Mouse (Mus musculus) adrenal gland, adult 2 months (tissue): Measurements from ENCODE around the gene Smoc1. TPM values are rescaled to one million over a fixed set of nuclear protein-coding genes. Genes with fewer than 3 reads are reported as not detected.
A peak's percentile ranks its signal among the peaks of the same experiment; 100 is the strongest.

Experiments
- DNase-seq: peaks from one replicate; pipeline ENCODE4 v3.0.0; 2021
- polyA plus RNA-seq: library from polyadenylated mRNA; depleted of rRNA; stranded (reverse); fragments of >200 nt; gene quantifications from 2 replicates; pipeline ENCODE4 v1.2.3, GENCODE M21; 2012
- total RNA-seq, 2 experiments: library from RNA; stranded (reverse); gene quantifications; 2 replicates each; pipeline ENCODE4 v1.2.3; 2021

The Smoc1 gene
- total and polyA plus RNA-seq, 3 experiments, result 159 to 305 (median 164) TPM

DNA sequence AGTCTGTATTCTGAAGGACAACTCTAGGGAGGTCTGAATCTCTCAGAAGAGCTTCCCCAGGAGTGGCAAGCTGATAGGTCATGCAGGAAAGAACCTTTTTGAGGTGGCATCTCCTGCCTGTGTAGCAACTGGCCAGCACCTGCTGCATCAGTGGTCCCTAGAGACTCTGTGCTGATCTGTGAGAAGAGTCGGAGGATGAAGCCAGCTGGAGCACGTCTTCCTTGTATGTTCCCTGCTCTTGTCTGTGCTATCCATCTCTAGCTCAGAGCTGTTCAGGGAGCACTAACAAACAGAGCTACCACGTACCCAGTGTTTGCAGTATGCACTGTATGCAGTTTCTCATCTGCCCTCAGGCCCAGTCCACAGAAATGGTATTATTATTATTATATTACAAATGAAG lies 54.4 kb downstream of the Smoc1 start:
- no peak for DNase-seq

DNA sequence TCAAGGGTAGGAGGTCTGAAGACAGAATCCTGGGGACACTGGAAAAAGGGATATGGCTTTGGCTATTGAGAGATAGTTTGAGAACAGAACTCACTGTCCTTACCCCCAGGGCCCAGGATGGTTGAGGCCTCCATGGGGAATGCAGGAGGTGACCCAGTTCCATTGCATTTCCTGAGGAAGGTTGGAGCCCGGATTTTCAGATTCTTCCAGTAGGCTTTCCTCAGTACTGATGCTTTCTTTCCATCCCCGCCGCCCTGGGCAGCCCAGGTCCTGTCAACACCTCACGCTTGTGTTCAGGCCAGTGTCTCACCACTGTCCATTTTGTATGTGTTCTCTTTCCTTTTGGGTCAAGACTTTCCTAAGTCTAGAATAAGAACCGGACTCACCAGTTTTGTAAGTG lies 56.5 kb downstream of the Smoc1 start:
- no peak for DNase-seq

DNA sequence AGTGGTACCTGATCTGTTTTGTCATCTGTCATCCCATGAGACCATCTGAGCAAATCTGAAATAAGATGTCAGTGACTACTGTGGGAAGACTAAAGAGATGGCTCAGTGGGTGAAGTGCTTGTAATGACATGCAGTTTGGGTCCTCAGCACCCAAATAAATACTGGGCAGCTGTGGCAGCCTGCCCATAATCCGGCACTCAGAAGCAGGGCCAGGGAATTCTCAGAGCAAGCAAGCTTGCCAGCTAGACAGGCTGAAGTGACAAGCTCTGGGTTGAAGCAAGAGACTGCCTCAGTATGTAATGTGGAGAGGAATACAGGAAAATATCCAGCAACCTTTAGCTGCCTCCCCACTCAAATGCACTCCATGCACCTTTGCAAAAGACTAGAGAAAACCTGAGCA lies 58.6 kb downstream of the Smoc1 start:
- DNase-seq, result no peak

DNA sequence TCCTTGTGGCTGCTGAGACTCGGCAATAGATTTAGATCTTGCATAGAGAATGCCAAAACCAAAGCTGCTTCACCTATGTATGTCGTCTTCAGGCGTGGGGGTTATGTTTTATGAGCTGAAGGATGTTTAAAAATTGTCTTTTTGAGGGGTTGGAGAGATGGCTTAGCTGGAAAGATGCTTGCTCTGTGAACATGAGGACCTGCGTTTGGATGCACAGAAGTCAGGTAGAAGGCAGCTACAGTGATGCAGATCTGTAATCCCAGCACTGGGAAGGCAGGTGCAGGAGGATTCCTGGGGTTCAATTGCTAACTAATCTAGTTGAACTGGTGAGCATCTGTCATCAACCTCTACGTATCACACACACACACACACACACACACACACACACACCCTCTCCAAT lies 61.5 kb downstream of the Smoc1 start:
- no peak for DNase-seq

DNA sequence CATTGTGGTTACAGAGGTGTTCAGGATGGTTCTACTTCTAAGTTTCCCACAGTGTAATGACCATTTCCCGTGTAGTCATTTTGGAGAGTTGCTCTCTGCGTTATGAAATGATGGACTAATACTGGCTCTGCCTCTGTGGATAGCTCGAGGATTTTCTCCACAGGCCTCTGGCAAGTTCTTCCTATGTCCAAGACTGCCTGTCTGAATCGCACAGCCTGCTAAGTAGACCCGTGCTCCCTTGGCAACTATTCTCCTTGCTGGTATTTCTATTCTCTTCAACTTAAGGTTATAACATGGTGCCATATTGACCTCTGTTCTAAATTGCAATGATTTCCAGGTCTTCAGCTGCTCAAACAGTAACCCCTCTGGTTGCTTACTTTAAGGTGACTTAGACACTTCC lies 65.0 kb downstream of the Smoc1 start:
- DNase-seq, result no peak

DNA sequence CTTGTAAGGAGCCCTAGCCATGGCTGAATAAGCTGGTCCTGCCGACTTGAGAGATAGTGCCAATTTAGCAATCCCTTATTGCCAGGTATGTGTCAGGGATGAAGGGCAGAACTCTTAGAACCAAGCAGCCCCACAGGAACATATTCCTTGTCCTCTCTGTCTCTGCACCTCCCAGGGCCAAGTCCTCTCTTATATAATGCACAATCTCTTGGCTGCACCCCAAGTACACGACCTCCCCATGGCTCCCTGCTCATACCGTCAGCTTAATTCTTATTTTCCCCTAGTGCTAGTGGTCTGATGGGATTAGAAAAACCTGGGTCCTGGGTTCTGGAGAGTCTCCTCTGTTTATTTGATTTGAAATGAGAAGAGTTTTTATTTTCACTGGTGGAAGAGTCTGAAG lies 66.0 kb downstream of the Smoc1 start:
- DNase-seq, result no peak

DNA sequence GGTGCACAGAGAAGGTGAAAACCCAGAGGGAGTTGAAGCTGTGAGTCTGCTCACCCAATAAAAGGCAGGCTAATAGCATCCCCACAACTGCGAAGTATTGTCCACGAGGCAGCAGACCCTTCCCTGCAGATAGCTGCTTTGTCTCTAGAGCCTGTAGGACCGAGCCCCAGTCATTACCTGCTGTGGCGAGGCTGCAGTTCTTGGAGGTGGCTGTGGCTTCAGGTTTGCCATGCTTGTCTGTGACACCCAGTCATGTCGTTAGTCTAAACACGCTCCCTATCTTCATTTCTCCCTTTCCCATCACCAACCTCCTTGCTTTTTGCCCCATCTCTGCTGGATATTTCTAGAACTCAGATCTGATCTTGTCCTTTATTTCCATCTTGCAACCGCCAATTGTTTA lies 66.6 kb downstream of the Smoc1 start:
- DNase-seq, result no peak

DNA sequence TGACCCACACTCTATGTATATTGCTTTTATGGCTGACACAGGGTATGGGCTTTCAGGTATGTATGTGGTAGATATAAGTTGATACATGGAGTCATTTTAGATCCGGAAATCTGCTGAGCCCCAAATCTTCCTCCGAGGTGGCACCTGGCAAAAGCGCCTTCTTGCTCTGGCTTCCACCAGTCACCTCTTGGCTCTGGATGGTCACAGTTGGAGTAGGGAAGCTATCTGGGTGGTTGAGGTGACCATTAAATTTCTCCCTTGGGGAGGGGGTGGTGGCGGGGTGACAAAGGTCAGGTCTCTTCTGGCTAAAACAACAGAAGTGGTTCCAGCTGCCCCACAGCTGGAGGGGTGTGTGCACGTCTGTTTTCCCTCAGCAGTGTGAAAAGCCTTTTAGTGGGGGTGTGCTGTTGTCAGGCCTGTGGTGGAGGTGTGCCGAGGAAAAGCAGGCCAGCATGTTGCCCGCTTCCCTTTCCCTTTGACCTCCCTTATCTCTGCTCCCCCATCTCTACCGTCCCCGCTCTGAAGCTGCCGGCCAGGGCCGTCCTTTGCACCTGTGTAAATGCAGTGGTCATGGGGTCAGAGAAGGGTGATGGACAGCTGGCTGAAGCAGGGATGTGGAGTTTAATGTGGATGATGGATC lies 68.3 kb downstream of the Smoc1 start:
- no peak for DNase-seq

DNA sequence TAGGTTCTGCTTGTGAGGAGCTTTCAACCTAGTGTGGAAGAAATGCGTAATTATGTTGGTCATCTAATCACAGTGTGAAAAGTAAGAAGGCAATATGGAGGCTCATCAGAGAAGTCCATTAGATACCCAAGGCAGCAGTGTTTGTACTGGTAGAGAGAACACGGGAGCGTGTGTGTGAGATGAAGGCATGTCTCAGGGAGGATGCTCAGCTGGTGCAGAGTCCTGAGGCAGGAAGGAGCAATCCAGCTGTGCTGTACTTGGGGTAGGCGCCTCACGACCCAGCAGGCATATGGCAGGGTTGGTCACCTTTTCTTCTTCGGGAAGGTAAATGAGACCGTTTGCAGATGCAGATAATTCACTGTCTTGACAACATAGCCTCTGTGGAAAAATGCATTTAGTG lies 70.7 kb downstream of the Smoc1 start:
- no peak for DNase-seq

DNA sequence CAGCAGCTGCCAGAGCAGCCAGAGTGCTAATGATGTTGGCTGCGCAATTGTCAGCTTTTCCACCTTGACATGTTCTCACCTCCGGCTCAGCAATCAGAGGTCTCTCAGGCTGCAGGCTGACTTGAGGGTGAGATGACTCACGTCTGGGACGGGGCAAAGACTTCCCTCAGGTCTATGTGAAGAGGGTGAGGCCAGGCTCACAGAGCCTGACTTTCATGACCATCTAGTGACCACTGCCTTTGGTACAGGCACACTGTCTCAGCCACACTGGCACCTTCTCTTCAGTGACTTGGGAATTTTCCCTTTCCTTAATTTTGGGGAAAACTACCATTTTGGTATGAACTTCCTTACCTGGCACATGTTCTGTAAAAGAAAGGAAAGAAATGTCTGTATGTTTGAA lies 71.1 kb downstream of the Smoc1 start:
- DNase-seq, result no peak

DNA sequence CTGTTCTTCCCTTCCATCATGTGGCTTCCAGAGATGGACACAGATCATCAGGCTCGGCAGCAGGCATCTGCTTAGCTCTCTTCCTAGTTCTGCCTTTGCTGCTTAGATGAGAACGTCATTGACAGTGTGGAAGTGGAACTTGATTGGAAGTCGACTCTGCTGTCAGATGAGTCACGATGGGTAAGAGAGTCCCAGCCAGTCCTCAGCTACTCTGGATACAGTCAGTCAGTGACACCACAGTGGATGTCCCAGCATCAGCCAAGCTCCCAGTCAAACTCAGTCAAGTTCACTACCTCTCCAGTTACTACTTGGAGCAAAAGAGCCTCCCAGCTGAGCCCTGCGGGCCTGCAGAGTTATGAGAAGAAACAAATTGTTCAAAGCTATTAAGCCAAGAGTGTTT lies 72.6 kb downstream of the Smoc1 start:
- peak; percentile 72 for DNase-seq

DNA sequence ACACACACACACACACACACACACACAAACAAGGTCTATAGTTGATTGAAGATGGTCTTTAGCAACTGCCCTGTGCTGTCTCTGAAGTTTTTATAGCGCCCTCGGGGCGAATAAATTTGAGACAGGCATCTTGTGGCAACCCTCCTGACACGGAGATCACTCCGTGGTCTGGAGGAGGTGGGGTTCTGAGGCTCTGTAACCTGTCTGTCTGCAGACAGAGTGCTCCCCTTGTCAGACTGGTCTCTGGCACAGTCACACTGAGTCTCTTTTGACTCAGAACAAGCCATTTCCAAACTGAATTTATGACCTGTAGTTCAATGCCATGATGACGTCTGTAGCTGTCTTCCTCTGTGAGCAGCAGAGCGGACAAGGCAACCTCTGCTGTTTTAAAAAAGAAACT lies 75.1 kb downstream of the Smoc1 start:
- peak; percentile 75 for DNase-seq

DNA sequence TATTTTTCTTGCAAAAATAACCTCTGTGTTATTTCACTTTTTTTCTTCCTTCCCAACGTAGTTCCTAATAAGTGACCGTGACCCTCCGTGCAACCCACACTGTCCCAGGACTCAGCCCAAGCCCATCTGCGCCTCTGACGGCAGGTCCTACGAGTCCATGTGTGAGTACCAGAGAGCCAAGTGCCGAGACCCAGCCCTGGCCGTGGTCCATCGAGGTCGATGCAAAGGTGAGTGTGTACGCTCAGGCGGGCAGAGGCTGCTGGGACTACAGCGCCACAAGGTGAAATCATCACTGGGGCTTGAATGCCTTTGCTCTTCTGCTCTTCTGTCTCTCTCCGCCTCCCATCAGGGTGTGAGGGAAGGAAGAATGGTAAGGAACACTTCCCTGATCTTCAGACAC lies 77.9 kb downstream of the Smoc1 start:
- DNase-seq, result no peak

DNA sequence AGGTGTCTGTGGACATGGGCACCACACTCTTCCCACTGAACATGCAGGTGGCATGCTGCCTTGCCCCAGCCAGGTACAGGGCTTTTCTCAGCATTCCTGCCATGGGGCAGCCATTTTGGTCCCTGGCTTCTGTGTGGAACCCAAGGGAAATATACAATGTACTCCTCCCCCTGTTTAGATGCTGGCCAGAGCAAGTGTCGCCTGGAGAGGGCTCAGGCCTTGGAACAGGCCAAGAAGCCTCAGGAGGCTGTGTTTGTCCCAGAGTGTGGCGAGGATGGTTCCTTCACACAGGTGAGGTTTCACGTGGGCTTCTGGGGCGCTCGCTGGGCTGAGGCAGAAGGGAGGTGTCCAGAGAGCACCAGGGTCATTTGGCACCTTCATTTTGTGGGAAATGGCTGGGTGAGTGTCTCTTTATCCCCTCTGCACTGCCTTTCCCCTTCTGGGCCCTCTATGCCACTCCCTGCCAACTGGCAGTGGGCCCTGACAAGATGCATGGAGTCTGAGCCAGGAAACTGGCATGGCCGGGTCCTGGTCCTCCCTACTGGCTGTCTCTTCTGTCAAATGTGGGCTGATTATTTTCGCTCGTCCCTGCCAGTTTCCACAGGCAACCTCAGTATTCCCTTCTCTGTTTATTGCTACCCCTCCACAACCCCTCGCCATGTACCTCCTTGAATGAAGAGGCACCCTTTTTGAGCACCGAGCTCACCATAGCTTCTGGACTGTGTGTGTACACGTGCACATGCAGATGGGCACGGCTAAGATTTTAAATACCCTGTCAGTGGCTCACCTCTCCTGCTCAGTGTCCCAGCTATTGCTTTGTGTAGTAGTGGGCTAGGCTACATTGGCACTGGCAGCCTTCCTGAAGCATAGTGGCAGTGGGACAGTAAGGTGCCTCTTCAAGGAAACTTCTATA lies 79.4 kb downstream of the Smoc1 start:
- DNase-seq, result peak; percentile 67

DNA sequence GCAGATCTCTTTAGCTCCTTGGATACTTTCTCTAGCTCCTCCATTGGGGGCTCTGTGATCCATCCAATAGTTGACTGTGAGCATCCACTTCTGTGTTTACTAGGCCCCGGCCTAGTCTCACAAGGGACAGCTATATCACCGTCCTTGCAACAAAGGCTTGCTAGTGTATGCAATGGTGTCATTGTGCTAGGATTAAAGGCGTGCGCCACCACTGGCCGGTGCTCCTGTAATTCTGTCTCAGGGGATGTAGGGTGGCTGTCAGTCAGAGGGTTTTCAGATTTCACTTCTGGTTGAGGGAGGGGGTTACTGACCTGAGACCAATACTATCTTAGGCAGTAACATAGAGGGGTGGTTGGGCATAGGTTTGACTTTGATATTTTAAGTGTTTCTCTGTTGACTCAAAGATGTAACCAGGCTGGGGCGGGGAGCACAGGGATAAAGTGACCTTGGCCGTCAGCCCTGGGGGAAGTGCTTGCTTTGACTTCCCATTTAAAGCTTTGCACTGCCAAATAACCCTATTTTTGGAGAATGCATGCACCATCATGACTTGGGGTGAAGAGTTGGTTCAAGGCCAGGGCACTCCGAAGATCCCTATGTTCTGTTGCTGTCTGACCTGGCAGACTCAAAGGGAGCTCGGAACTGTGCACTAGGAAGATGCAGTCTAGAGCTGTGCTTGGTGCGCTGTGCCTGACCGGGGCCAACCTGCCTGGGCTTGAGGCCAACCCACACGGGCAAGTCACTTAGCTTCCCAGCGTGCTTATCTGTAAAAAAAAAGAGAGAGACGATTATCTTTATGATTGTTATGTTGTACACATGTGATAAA lies 80.9 kb downstream of the Smoc1 start:
- DNase-seq, result peak; percentile 75

DNA sequence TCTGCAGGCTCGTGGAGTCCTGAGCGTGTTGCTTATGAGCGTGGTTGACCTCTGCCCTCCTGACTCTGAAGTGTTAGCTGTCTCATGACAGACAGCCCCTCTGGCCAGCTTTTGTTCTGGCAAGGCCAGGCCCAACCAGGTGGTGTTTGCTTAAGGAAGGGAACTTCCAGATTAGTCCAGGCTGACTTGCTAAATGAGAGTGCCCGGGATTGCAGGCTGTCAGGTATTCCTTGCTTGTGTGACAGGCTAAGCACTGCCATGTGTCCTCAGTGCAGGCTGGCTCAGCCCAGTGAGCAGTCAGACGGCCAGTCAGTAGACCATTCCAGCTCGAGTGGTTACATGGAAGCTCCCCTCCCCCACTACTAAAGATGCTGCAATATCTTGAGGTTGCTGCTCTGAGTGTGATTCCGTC lies 82.0 kb downstream of the Smoc1 start:
- peak; percentile 45 for DNase-seq

DNA sequence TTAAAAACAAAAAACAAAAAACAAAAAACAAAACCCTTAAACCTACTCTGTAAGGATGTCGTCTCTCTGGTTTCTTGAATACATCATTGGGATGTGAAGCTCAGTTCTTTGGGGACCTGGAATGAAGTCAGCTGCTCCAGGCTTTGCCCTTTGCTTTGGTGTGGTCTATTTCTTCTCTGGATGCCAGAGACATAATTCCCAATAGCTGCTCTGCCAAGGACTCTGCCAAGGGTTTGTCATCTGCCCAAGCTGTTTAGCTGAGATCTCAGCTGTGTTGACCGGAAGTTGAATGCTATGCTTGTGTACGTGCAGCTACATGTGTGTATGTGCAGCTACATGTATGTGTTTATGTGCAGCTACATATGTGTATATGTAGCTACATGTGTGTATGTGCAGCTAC lies 83.4 kb downstream of the Smoc1 start:
- peak; percentile 44 for DNase-seq

DNA sequence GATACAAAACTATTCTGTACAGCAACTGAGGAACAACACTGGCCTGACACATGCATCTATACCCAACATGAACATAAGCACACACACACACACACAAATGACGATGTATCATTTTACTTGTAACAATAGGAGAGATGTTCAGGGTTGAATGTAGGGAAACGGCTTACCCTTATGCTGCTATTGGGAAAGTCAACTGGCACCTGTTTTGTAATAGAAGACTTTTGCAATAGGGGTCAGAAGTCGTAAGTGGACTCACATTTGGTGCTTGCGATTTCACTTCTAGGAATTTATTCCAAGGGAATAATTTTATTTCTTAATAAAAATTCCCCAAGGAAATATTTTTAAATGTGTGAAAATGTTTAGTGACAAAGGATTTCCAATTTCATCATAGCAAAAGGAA lies 85.7 kb downstream of the Smoc1 start:
- DNase-seq, result no peak

DNA sequence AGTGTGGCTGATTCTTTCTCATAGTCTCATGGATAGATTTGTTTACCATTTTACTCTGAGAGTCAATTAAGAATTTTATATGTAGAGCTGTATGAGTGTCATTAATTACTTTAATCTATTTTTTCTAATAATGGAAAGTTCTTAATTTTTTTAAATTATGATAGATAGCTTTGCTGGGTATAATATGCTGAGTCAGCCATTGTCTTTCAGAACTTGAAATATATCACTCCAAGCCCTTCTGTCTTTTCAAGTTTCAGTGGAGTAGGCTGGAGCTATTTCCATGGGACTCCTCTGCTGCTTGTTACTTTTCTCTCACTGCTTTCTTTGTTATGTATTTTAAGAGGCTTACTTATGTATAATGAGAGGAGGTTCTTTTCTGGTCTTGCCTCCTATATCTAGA lies 93.7 kb downstream of the Smoc1 start:
- DNase-seq, result no peak

DNA sequence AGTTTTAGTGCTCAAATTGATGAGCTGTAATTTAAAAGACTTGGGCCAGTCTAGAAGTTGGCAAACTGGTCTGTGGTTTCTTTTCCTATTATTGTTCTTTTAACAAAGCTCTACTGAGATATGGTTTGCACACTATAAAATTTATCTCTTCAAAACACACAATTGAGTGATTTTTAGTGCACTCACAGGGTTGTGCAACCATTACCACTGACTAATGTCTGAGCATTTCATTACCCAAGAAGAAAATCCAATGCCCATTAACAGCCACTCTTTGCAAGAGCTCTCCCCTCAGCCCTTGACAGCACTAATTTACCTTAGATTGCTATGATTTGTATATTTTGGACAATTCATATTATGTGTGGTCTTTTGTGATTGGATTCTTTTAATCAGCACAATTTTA lies 97.2 kb downstream of the Smoc1 start:
- no peak for DNase-seq

DNA sequence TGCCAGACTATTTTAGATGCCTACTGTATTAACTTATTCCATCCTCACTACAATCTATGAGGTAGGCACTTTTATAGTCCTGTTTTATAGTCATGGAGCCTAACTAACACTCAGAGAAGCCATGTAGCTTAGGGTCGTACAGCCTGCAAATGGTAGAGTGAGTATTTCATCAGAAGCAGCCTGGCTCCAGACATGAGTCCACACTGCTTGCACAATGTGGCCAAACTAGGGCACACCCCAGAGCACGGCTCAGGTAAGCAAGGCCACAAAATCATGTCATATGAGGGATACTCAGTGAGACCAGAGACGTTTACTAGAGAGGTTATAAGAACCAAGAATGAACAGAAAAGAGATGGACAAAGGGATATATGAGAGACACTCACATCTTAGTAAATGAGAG lies 100.2 kb downstream of the Smoc1 start:
- no peak for DNase-seq

DNA sequence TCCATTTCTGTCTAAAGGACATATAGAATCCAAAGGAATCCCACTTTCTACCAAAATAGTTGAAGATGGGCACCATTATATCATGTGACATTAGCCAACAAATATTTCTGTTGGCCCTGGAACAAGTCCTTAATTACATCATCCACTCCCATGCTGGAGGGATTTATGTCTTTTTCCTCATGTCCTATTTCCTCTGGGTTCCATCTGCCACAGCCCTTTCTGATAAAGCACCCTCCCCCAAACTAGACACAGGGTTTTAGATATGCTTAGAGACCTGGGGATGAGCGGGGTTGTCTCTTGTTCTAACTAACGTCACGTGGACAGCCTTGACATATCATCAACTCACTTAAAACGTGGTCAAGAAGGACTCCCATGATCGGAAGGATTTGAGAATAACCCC lies 102.1 kb downstream of the Smoc1 start:
- no peak for DNase-seq

DNA sequence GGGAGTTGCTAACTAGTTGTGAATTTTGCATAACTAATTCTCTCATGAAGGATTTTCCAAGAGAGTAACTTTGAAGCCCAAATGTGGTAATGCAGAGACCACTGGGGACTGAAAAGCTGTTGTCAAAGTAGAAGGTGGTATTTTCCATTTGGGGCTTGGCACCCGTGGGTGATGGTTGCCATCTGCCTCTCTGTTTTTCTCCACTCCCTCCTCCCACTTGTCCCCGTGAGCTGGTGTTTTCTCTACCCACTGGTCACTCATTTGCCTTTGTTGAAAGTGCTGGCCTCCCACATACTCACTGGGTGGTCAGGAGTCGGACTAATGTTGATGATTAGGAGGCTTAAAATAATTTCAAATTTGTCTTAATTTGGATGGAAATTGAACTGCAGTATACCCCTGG lies 104.1 kb downstream of the Smoc1 start:
- DNase-seq, result no peak
